Mouse (Mus musculus) mammary gland, adult 2 months (tissue): ENCODE data around the gene Als2cl. TPM values are rescaled to one million over a fixed set of nuclear protein-coding genes. Genes with fewer than 3 reads are reported as not detected.

Experiments
- polyA plus RNA-seq: library from polyadenylated mRNA; depleted of rRNA; stranded (reverse); fragments of >200 nt; gene quantifications from 2 replicates; pipeline ENCODE4 v1.2.3, GENCODE M21; 2012; ENCODE audit warnings: low replicate concordance; rRNA removed

The Als2cl gene
- 63.3 and 112 TPM in 2 replicates for polyA plus RNA-seq

DNA sequence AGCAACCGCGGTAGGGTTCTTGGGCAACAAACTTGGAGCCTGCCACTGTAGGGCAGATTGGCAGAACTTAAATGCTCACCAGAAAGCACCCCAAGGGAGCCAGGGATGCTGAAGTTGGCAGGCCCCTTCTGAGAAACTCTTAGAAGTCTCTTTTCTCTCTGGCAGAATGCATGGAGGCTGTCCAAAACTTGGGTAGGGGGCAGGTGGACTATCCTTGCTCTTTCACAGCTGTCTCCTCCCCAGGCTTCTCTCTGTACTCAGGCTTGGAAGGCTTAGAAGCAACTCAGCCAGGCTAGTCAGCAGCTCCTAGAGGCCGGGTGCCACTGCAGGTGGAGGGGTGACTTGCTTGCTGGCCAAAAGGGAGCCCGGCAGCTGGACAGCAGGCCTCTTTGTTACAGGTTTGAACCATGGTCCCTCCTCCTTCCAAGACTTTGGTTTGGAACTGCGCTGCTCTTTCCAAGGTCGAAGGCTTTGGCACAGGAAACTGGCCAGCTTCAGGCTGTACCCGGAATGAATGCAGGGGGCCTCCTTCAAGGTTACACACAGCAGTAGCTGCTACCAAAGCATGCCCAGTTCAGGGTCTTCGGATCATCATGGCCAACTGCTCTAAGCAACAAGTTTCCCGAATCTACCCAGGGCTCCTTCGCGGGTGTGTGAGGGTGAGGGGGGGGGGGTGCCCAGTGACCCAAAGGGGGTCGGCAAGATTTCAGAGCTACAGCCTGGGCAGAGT, at the start of gene Als2cl:
TSS of gene Als2cl (plus strand) at position 680 of the 730 bp plus-strand sequence.

DNA sequence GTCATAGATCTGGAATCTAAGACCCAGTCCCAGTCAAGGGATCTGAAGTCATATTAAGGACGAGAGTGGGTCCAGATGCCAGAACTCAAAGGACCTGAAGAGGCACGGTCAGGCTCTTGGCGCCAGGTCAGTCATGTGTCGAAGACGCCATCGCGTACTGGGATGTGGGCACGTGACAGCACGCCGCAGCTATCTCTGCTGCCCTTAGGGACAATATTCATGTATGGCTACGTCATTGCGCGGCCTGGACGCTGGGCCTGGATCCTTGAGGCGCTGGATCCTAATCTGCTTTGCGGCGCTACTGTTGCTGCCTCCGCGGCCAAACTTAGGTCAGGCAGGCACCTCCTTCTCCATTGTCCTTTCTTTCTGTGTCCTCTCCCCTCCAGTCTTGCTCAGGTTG, 45.3 kb upstream of the Als2cl start, which contains the start of gene Prss45:
TSS of gene Prss45 (plus strand) at position 178 of the 400 bp plus-strand sequence.

DNA sequence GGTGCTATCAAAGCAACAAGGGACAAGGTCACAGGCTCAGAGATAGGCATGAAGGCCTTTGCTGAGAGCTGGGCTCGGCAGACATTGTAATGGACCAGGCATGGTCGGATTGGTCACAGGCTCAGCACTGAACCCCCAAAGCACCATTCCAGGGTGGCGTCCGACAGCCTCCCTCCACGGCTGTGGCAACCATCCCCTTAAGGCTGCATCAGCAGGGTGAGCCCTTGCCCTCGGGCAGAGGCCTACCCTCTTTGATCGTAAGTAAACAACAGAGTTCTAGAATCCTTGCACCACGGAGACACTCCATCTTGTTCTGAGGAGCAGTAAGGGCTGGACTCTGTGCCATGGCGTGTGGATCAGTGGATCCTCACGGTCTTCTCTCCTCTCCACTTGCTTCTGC, 35.5 kb upstream of the Als2cl start, which contains the start of gene Prss46:
TSS of gene Prss46 (plus strand) at position 301 of the 400 bp plus-strand sequence.

DNA sequence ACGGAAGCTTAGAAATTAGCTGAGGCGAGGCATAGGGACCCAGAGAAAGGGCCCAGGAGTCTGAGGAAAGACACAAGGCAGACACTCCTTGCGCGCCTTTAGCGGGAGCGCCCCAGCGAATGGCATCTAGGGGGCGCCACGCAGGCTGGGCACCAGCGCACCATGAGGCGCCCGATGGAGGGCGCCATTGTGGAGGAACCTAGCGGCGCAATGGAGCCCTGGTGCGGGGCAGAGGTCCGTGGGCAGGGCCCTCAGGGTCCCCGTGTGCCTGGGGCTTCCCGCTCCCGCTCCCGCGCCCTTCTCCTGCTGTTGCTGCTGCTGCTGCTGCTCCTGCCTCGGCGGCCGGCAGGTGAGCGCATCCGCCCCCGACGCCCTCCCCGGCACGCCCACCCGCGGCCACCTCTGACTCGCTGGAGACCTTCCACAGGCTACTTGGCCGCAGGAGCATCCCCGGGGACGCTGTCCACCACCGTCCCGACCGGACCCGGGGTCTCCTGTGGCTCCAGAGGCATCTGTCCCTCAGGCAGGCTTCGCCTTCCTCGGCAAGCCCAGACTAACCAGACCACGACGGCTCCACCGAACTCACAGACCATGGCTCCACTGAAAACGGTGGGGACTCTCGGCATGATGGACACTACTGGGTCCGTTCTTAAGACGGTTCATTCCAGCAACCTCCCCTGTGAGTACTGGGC, 21.7 kb upstream of the Als2cl start, which contains the start of gene Prss50:
TSS of gene Prss50 (plus strand) at position 187 of the 692 bp plus-strand sequence.

DNA sequence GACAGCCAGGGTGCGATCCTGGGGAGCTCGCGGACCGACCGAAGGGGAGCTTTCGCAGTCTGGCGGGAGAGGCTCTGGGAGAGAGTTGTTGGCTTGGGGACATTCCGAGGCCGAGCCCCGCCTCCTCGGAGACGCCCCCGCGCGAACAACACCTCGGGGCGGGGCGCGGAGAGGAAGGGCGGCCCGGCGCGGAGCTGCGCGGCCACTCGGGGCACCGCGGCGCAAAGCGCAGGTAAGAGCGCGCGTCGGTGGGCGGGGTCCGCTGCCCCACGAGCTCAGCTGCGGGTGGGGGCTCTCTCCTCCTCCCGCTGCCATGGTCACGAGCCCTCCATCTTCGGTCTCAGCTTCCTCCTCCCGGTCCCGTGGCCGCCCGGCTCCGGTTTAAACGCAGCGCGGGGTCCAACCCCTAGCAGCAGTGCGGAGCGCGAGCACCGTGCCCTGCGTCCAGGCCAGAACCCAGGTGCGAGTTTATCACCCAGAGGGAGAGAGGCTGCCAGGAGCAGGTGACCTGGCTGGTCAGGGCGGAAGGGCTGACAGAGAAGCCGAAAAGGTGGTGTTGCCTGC, 410 bp downstream of the Als2cl start, which contains the start of gene Tmie:
TSS of gene Tmie (minus strand) at position 116 of the 564 bp plus-strand sequence.

DNA sequence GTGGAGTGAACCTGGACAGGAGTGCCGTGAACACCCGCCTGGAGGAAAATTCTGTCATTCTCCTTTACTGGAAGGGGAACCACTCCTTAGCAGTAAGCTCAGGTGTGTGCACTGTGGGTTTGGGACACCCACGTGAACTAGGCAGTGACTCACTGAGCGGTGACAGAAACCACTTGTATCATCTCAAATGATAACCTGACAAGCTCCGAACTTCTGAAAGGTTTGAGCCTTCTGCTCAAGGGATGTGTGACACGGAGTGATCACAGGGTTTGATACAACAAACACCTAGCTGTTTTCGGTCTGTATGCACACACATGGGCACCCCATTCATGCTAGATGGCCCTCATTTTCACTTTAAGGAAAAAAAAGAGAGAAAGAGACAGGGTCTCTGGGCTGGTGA, 37.1 kb downstream of the Als2cl start, which contains the start of gene Fam240a:
TSS of gene Fam240a (minus strand) at position 76 of the 400 bp plus-strand sequence.

DNA sequence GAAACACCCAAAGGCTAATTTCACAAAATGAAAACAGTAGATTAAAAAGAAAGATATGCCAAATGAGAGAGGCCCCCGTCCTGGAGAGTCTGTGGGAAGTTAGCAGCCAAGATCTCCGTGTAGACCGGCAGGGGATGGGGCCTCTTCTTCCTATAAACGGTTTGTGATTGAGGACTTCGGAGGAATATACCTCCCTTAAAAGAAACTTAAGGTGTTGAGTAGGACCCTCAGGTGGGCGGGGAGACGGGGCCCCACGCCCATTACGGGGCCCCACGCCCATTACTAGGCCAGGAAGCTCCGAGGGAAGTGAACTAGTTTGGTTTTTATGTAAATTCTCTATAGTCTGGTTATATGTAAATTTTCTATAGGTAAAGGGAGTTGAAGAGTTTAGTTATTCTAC, 66.3 kb downstream of the Als2cl start, which contains the start of gene Tdgf1:
TSS of gene Tdgf1 (minus strand) at position 233 of the 400 bp plus-strand sequence.

Other genes with a start within 250 kb of the Als2cl start
- gene Nbeal2, start 225.7 kb upstream of the Als2cl start, polyA plus RNA-seq, result 43.4 and 66.9 TPM in 2 replicates
- 70.4 and 96.1 TPM in 2 replicates for gene Ccdc12, start 223.4 kb upstream of the Als2cl start, polyA plus RNA-seq
- 1.2 and 7.3 TPM in 2 replicates for gene Myl3, start 138.0 kb upstream of the Als2cl start, polyA plus RNA-seq
- gene Pth1r, start 132.7 kb upstream of the Als2cl start, polyA plus RNA-seq, result 93.3 and 128 TPM in 2 replicates
- gene Prss42, start 81.7 kb upstream of the Als2cl start, polyA plus RNA-seq, result not detected in 2 replicates
- gene Prss44, start 65.9 kb upstream of the Als2cl start, polyA plus RNA-seq, result not detected in 2 replicates
- gene Prss43, start 53.2 kb upstream of the Als2cl start, polyA plus RNA-seq, result 0.04 TPM in 1 of 2 replicates, not detected in the other
- gene Prss45, start 45.3 kb upstream of the Als2cl start, polyA plus RNA-seq, result not detected in 2 replicates
- not detected in 2 replicates for gene Prss46, start 35.4 kb upstream of the Als2cl start, polyA plus RNA-seq
- gene Prss50, start 21.9 kb upstream of the Als2cl start, polyA plus RNA-seq, result 0.07 TPM in 1 of 2 replicates, not detected in the other
- 5.6 and 7.9 TPM in 2 replicates for gene Tmie, start 243 bp downstream of the Als2cl start, polyA plus RNA-seq
- gene Fam240a, start 37.0 kb downstream of the Als2cl start, polyA plus RNA-seq, result not detected in 2 replicates
- 0.11 and 0.17 TPM in 2 replicates for gene Tdgf1, start 66.3 kb downstream of the Als2cl start, polyA plus RNA-seq
- 4.2 TPM in 1 of 2 replicates, not detected in the other for gene Lrrc2, start 71.7 kb downstream of the Als2cl start, polyA plus RNA-seq
- gene Rtp3, start 110.7 kb downstream of the Als2cl start, polyA plus RNA-seq, result 5.4 and 9.1 TPM in 2 replicates
- gene Ltf, start 139.4 kb downstream of the Als2cl start, polyA plus RNA-seq, result 41.0 and 80.0 TPM in 2 replicates
- gene Ccrl2, start 177.6 kb downstream of the Als2cl start, polyA plus RNA-seq, result 4.3 and 7.2 TPM in 2 replicates
- 11.5 and 19.9 TPM in 2 replicates for gene Lrrfip2, start 237.7 kb downstream of the Als2cl start, polyA plus RNA-seq